Mouse (Mus musculus): ENCODE results near the gene Gm8094.
"Not testable (repeated sequence)": the region's sequence is repeated elsewhere in the genome, so short reads cannot be mapped to it uniquely, and the experiment has no call there.

The Gm8094 gene

DNA sequence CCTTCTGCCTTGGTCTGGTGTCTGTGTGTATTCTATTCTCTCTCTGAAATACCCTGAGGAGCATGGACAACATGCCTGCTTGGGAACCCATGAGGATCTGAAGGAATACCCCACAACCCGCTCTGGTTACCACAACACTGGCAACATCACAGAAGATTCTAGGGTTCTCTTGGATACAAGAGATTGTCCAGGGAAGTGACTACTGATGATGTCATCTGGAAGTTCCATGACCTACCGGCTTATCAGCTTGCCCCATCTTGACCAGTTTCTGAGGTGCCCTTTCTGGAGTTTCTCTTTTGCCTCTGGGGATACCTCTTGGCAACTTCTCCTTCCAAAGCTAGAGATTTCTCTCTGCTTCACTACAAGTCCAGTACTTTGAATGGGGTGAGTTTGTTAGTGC, at the start of gene Gm8094:
Gene Gm8094, minus strand, starts transcription at position 101 of the 400 bp plus-strand sequence.
- DNase-seq (ENCODE audit: low read depth, low spot score), result not testable (repeated sequence)

- DNase-seq (ENCODE audit: low read depth, low spot score), result not testable (repeated sequence)
These were observed 43.2 kb upstream of the Gm8094 start for GRCm38 (mm10) chr14:43119673-43120072.

- not testable (repeated sequence) for DNase-seq (ENCODE audit: low read depth, low spot score)
These were observed 23.9 kb upstream of the Gm8094 start, which contains the start of gene Gm8104 for GRCm38 (mm10) chr14:43100301-43100700. TSS of gene Gm8104 (plus strand) at chr14:43100601.

GRCm38 (mm10) chr14:43089103-43089919, 12.9 kb upstream of the Gm8094 start:
- DNase-seq (ENCODE audit: low read depth, low spot score), result not testable (repeated sequence)

DNA sequence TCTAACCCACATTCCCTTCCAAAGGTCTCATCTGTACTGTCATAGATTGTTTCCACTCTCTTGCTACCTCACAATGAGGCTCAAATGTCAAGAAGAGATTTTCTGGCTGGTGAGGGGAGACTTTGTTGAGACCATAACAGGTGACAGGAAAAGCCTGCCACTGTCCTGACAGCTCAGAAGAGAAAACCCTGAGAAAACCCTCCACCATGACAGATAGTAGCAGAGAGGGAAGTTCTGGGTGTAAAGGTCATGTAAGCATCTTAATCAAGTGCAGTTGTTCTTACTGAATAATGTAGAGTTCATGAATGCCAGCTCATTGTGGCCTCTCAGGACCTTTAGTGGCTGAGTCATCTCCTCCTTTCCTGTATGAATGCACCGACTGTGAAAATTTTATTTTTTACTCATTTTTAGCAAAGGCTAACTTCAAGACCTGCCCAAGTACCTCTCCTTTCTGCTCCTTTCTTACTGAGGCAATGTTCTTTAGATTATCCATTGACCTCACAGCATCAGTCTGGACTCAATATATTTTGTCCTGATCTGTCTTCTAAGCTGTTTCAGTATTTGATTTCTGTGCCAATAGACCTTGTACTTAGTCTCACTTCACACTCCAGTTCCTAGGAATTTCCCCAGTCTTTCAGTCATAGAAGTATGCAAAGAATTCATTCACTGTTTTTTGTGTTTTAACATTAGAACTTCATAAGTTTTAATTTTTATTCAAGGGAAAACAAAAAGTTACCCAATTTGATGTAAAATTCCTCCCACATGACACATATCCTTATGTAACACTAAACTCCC, 8.7 kb upstream of the Gm8094 start:
- DNase-seq (ENCODE audit: low read depth, low spot score), result not testable (repeated sequence)

- not testable (repeated sequence) for DNase-seq (ENCODE audit: low read depth, low spot score)
These were observed 16.3 kb downstream of the Gm8094 start for GRCm38 (mm10) chr14:43060179-43060578.

DNA sequence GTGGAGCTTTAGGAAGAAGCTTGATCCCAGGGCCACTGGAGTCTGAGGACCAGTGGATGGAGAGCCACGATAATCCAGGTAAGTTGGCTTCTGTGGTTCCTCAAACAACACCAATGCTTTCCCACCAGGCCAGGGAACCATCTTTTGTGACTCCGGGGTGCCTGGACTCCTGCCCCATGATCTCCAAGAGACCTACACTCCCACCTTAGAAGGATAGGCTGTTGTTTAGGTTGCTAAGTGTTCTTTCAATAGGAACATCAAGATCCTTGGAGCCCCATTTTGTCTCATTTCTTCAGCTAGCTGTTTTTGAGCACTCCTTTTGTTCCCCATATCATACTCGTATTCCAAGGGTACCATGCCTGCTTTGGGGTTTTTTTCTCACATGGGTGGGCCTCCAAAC, 18.4 kb downstream of the Gm8094 start:
- DNase-seq (ENCODE audit: low read depth, low spot score), result not testable (repeated sequence)
